Mouse (Mus musculus): ENCODE data around the gene Gtf2f1. TPM values are rescaled to one million over a fixed set of nuclear protein-coding genes. Genes with fewer than 3 reads are reported as not detected.
A peak's percentile ranks its signal among the peaks of the same experiment; 100 is the strongest.
"Not testable (repeated sequence)": the region's sequence is repeated elsewhere in the genome, so short reads cannot be mapped to it uniquely, and the experiment has no call there.

The Gtf2f1 gene
- 63.2 and 70.7 TPM in 2 replicates for polyA plus RNA-seq (2015; fragmentation: Nextera tagmentation; extraction: Ambion mirVana)

DNA sequence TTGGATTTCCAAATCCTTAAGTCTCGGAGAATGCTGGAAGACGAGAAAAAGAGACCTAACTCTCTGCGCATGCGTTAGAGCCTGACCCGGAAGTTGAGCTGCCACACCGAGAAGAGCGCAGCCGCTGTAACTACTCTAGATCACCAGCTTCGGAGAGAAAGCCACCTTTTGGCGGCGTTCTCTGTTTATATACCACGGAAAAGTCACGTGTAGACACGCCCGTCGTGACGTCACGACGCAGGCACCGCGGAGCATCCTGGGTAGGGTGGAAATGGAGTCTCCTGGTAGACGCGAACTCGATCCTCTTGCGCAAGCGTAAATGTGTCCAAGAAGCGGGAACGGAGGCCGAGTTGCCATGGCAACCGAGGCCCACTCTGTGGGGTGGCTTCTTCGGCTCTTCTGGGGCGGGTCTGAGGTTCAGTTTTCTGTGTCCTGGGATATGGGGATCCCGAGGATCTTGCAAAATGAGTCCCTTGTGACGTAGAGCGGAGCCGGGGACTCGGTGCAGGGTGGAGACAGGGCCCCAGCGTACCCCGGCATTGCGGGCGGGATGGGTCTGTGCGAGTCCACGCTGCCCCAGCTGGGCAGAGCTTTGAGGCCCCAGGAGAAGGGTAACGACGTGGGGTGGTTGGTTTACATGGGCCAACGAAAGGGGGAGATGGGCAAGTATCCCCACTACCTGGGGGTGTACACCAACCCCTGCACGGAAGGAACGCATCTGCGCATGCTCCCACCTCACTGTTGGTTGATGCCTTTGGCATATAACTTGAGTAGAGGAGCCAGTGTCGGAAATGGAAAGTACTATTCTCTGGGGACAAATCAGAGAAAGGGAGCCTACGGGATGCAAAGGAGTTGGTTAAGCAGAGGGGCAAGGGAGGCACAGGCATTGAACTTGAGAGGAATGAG is at the start of gene Gtf2f1, which contains the start of gene Gm17949:
Gene Gtf2f1 (minus strand): TSS at position 53 of the 906 bp plus-strand sequence.
Gene Gm17949 (plus strand): TSS at position 234 of the 906 bp plus-strand sequence.
- H3K4me2 ChIP-seq = peak within 1 kb of the TSS; percentile 90
- ATAC-seq (ENCODE audit: low FRiP score) = peak; percentile 94
- H3K9me3 ChIP-seq (replicated peaks) = no peaks in the 10 kb centered on the region
- peak within 1 kb of the TSS; percentile 83 for H3K4me3 ChIP-seq (replicated peaks)
- under 1% methylated on average over 51 of the region's 51 CpGs for WGBS
- H3K9ac ChIP-seq (replicated peaks) = peak within 1 kb of the TSS; percentile 84
- H3K27me3 ChIP-seq (replicated peaks) = no peaks in the 10 kb centered on the region; the same call in 1 of the 2 replicates
- peaks cover 28% of the 10 kb centered on the region for H3K36me3 ChIP-seq
- peak within 1 kb of the TSS; percentile 98 for H3K27ac ChIP-seq (replicated peaks)
- H3K4me1 ChIP-seq = peaks cover 26% of the 10 kb centered on the region

DNA sequence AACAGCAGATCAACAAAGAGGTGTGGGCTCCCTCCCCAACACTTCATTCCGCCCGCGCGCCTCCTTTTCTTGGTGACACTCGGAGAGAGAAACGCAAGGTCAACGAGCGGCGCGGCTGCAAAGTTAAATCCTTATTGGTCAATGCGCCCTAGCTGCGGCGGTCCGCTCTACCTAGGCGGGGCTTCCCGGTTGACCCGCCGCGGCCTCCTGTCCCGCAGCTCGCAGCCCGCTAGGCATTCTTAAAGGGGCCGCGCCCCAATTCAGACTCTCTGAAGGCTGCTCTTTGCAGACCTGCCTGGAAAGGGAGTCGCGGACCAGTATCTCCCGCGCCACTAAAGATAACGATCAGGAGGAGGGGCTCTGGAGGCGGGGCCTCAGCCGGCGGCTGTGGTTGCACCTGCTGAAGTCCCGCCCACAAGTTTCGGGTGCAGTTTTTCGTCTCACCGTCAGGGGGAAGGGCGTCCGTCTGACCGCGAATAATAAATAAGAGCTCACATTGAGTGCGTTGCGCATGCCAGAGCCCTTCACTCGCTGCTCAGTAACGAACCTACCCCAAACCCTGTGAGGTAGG is 49.2 kb upstream of the Gtf2f1 start:
- H3K4me3 ChIP-seq (replicated peaks) = peak overlapping the region; percentile 88
- peak overlapping the region; percentile 70 for H3K4me2 ChIP-seq
- H3K4me1 ChIP-seq = peaks cover 32% of the 10 kb centered on the region
- no peaks in the 10 kb centered on the region for H3K9me3 ChIP-seq (replicated peaks)
- peaks cover 32% of the 10 kb centered on the region for H3K27me3 ChIP-seq (replicated peaks)
- under 1% methylated on average over 44 of the region's 44 CpGs for WGBS
- ATAC-seq (ENCODE audit: low FRiP score) = peak; percentile 92
- peak overlapping the region; percentile 81 for H3K9ac ChIP-seq (replicated peaks)
- peaks cover 17% of the 10 kb centered on the region for H3K36me3 ChIP-seq
- peak overlapping the region; percentile 94 for H3K27ac ChIP-seq (replicated peaks)

DNA sequence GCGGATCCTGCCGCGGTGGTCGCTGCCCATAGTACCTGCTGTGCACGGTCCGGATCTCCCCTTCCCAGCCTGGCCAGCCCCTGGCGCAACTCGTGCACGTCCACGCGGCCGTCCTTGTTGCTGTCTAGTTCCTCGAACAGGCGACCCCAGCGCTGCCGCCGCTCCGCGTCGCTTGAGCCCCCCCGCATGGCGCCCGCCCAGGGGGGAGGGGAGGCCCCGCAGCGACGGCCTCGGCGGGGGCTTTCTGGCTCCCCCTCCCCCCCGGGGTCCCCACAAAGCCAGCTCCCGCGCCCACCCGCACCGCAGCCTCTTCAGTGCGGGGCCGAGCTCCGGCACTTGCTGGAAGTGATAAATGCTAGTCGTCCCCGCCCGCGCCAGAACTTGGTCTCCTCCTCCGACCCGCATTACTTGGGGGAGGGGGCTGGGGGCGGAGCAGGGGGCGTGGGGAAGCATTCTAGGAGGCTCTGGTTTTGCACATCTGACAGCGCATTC is 48.4 kb upstream of the Gtf2f1 start, which contains the start of gene Slc25a23:
Gene Slc25a23 (minus strand): TSS at position 378 of the 492 bp plus-strand sequence.
- peak; percentile 90 for ATAC-seq (ENCODE audit: low FRiP score)
- Histone ChIP-seq H3K27me3 (replicated peaks) (peaks cover 32% of the 10 kb centered on the region), H3K4me1 (peaks cover 32% of the 10 kb centered on the region), H3K4me3 (replicated peaks) (peak within 1 kb of the TSS; percentile 88), H3K36me3 (peaks cover 25% of the 10 kb centered on the region), H3K27ac (replicated peaks) (peak within 1 kb of the TSS; percentile 94), H3K9me3 (replicated peaks) (no peaks in the 10 kb centered on the region), H3K4me2 (peak within 1 kb of the TSS; percentile 70), H3K9ac (replicated peaks) (peak within 1 kb of the TSS; percentile 81)
- WGBS = under 1% methylated on average over 34 of the region's 45 CpGs

DNA sequence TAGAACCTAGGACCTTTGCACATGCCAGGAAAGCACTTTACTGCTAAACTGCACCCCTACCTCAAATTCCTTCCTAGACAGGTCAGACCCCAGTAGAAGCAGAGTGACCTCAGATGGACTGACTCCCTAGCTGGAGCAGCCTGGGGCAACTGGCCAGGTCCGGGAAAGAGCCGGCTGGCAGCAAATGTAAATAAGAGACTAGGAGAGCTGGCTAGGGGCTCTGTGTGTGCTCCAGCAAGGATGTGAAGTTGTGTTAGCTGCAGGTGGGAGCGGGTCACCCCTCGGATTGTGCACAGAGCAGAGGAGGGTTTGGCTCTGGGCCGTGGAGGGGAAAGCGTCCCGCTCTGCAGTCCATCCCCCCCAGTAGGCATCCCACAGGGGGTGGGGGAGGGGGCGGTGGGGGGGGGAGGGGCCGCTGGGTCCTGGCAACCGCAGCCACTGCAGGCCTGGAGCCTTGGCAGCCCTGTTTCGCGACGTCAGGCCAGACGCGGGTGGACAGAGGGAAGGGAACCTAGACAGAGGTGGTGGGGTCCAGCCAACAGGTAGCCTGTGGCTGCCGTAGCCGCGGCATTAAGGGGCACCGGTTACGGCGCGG is 47.9 kb upstream of the Gtf2f1 start, which contains the start of gene Crb3:
Gene Crb3 (plus strand): TSS at position 215 of the 595 bp plus-strand sequence.
- Histone ChIP-seq H3K27ac (replicated peaks) (peak within 1 kb of the TSS; percentile 94), H3K9me3 (replicated peaks) (no peaks in the 10 kb centered on the region), H3K4me2 (peak within 1 kb of the TSS; percentile 70), H3K4me1 (peaks cover 32% of the 10 kb centered on the region), H3K27me3 (replicated peaks) (peaks cover 28% of the 10 kb centered on the region), H3K9ac (replicated peaks) (peak within 1 kb of the TSS; percentile 81), H3K36me3 (peaks cover 29% of the 10 kb centered on the region), H3K4me3 (replicated peaks) (peak within 1 kb of the TSS; percentile 88)
- WGBS = under 1% methylated on average over 17 of the region's 22 CpGs
- peak; percentile 16 for ATAC-seq (ENCODE audit: low FRiP score)

DNA sequence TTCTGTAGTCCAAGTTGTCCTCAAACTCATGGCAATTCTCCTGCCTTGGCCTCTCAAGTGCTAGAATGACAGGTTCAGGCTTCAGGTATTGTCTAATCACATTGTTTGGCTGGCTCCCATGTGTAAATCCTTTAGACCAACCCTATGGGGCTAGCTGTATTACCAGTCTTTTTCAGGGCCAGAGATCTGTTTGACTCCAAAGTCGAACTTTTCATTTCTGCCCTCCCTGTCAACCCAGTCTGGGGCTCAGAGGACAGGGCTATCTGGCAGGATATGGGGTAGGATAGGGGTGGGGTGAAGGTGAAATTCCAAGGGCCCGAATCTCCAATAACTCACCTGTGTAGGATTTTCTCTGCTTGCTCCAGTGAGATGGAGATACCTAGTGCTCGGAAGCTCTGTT is 45.2 kb upstream of the Gtf2f1 start:
- Histone ChIP-seq H3K27me3 (replicated peaks) (peaks cover 3% of the 10 kb centered on the region), H3K36me3 (peaks cover 52% of the 10 kb centered on the region), H3K9me3 (replicated peaks) (no peaks in the 10 kb centered on the region), H3K4me1 (peaks cover 21% of the 10 kb centered on the region), H3K4me3 (replicated peaks) (no peak overlapping the region), H3K9ac (replicated peaks) (no peak overlapping the region), H3K27ac (replicated peaks) (no peak overlapping the region), H3K4me2 (no peak overlapping the region)
- 87% methylated on average over 3 of the region's 3 CpGs for WGBS
- no peak for ATAC-seq (ENCODE audit: low FRiP score)

DNA sequence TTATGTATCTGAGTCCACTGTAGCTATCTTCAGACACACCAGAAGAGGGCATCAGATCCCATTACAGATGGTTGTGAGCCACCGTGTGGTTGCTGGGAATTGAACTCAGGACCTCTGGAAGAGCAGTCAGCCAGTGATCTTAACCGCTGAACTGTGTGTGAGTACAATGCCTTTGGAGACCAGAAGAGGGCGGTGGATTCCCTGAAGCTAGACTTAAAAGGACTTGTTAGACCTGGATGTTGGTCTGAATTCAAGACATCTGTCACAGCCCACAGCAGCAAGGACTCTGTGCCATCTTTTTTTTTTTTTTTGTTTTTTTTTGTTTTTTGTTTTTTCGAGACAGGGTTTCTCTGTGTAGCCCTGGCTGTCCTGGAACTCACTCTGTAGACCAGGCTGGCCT is 40.6 kb upstream of the Gtf2f1 start:
- not testable (repeated sequence) for ATAC-seq (ENCODE audit: low FRiP score)

DNA sequence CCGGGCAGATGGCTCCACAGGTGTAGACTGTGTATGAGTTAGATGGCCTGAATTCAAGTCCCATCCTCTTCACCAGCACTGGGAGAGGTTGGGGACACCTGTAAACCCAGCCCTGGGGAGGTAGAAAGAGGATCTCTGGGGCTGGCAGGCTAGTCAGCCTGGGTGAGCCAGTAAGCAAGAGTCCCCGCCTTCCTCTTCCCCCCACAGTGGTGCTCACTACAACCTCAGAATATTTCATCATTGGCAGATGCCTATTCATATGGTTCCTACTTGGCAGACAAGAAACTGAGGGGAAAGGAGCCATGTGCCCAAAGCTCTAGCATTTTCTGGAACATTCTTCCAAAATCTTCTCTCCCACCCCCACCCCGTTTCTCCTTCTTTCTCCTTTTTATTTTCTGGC is 37.7 kb upstream of the Gtf2f1 start:
- Histone ChIP-seq H3K36me3 (peaks cover 69% of the 10 kb centered on the region), H3K4me2 (no peak overlapping the region), H3K9ac (replicated peaks) (no peak overlapping the region), H3K4me1 (no peaks in the 10 kb centered on the region), H3K27ac (replicated peaks) (no peak overlapping the region), H3K27me3 (replicated peaks) (no peaks in the 10 kb centered on the region), H3K4me3 (replicated peaks) (no peak overlapping the region), H3K9me3 (replicated peaks) (no peaks in the 10 kb centered on the region)
- 97% methylated on average over 3 of the region's 3 CpGs for WGBS
- ATAC-seq (ENCODE audit: low FRiP score) = no peak

More for the DNA sequence above, 40.6 kb upstream of the Gtf2f1 start:
- H3K27me3 ChIP-seq (replicated peaks); H3K4me1 ChIP-seq; H3K4me2 ChIP-seq; H3K27ac ChIP-seq (replicated peaks); H3K9me3 ChIP-seq (replicated peaks); H3K4me3 ChIP-seq (replicated peaks); H3K9ac ChIP-seq (replicated peaks): not testable (repeated sequence)
- H3K36me3 ChIP-seq = peaks cover 77% of the 10 kb centered on the region
- WGBS = 91% methylated on average over 4 of the region's 4 CpGs

DNA sequence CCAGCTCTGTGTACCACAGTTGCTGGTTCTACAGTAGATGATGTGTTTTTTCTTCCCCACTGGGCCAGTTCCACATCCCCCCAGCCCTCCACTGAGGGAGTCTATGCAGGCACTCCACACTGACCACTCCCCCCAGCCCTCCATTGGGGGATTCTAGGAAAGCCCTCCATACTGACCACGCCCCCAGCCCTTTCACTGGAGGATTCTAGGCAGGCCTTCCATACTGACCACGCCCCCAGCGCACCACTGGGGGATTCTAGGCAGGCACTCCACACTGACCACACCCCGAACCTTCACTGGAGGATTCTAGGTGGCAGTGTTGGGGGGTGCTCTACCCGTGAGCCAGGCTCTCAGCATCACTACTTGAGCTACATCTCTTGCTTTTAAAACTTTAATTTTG is 36.3 kb upstream of the Gtf2f1 start:
- no peak overlapping the region for H3K4me2 ChIP-seq
- no peaks in the 10 kb centered on the region for H3K9me3 ChIP-seq (replicated peaks)
- H3K27me3 ChIP-seq (replicated peaks) = no peaks in the 10 kb centered on the region
- no peak overlapping the region for H3K9ac ChIP-seq (replicated peaks)
- ATAC-seq (ENCODE audit: low FRiP score) = no peak
- H3K4me1 ChIP-seq = no peaks in the 10 kb centered on the region
- peaks cover 55% of the 10 kb centered on the region for H3K36me3 ChIP-seq
- no peak overlapping the region for H3K4me3 ChIP-seq (replicated peaks)
- 38% methylated on average over 5 of the region's 5 CpGs for WGBS
- no peak overlapping the region for H3K27ac ChIP-seq (replicated peaks)

DNA sequence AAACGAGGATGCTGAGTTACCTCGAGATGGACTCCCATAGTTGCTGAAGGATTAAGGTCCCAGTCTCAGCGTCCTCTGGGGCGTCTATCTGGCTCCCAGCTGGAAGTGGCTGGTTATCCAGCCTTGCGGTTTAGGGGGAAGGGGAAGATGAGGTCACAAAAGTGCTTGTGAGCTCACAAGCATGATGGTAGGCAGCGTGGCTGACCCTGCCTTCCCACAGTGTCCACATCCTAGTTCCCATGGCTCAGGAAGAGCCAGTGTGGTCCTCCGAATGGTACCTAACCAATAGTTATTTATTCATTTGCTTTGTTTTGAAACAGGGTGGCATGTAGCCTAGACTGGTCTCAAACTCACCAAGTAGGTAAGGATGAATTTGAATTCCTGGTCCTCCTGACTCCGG is 30.5 kb upstream of the Gtf2f1 start, which contains the start of gene Slc25a41:
Gene Slc25a41 (minus strand): TSS at position 101 of the 400 bp plus-strand sequence.
- no peak within 1 kb of the TSS for H3K27ac ChIP-seq (replicated peaks)
- H3K4me1 ChIP-seq = no peaks in the 10 kb centered on the region
- no peak within 1 kb of the TSS for H3K4me3 ChIP-seq (replicated peaks)
- no peak within 1 kb of the TSS for H3K4me2 ChIP-seq
- no peak for ATAC-seq (ENCODE audit: low FRiP score)
- 80% methylated on average over 8 of the region's 8 CpGs for WGBS
- H3K27me3 ChIP-seq (replicated peaks) = peaks cover 14% of the 10 kb centered on the region
- no peaks in the 10 kb centered on the region for H3K9me3 ChIP-seq (replicated peaks)
- no peak within 1 kb of the TSS for H3K9ac ChIP-seq (replicated peaks)
- H3K36me3 ChIP-seq = peaks cover 18% of the 10 kb centered on the region

DNA sequence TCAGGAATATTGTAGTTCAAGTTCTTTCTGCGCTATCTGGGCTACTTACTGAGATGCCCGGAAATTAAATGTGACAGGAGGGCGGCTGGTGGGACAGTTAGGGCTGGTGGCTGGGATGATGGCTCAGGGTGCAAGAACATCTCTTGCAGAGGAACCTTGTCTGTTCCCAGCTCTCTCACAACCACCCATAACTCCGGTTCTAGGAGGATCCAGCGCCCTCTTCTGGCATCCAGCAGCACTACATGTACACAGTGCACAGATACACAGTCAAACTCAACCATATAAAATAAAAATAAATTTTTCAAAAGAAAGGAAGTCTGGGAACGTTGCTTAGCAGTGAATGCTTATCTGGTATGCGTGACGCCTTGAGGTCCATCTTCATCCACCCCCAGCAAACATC is 27.9 kb upstream of the Gtf2f1 start:
- peaks cover 14% of the 10 kb centered on the region for H3K27me3 ChIP-seq (replicated peaks)
- H3K4me1 ChIP-seq = no peaks in the 10 kb centered on the region
- no peaks in the 10 kb centered on the region for H3K36me3 ChIP-seq
- no peak for ATAC-seq (ENCODE audit: low FRiP score)
- no peak overlapping the region for H3K9ac ChIP-seq (replicated peaks)
- no peak overlapping the region for H3K4me2 ChIP-seq
- no peak overlapping the region for H3K4me3 ChIP-seq (replicated peaks)
- no peak overlapping the region for H3K27ac ChIP-seq (replicated peaks)
- no peaks in the 10 kb centered on the region for H3K9me3 ChIP-seq (replicated peaks)
- 42% methylated on average over 8 of the region's 8 CpGs for WGBS

DNA sequence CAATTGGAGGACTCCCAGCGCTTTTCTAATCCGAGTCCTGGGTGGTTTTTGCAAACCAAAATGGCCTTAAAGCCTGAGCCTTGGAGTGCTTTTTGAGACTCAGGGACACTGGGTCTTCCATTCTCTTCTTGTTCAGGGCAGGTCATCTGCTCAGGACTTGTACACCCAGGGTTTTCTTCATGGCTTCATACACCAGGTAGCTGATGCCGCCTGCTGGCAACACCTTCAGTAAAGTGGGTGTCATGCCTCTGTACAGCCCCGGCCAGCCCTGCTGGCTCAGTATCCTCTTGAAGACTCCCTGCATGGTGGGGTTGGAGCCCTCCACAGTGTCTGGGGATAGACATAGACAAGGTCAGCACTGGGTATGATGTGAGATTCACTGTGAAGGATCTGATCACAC is 21.8 kb upstream of the Gtf2f1 start:
- Histone ChIP-seq H3K27ac (replicated peaks) (peak overlapping the region; percentile 86; the same call in 1 of the 2 replicates), H3K36me3 (peaks cover 4% of the 10 kb centered on the region), H3K9ac (replicated peaks) (0 out of 2 replicates have a peak overlapping the region, but pooled peaks have one; percentile 52), H3K4me1 (peaks cover 28% of the 10 kb centered on the region), H3K4me3 (replicated peaks) (no peak overlapping the region), H3K9me3 (replicated peaks) (no peaks in the 10 kb centered on the region), H3K4me2 (peak overlapping the region; percentile 76), H3K27me3 (replicated peaks) (no peaks in the 10 kb centered on the region)
- no peak for ATAC-seq (ENCODE audit: low FRiP score)
- 87% methylated on average over 4 of the region's 4 CpGs for WGBS
